Mouse (Mus musculus): ENCODE data around the gene 2210407C18Rik. TPM values are rescaled to one million over a fixed set of nuclear protein-coding genes. Genes with fewer than 3 reads are reported as not detected.

Gene 2210407C18Rik
- total RNA-seq (2021) = not detected

DNA sequence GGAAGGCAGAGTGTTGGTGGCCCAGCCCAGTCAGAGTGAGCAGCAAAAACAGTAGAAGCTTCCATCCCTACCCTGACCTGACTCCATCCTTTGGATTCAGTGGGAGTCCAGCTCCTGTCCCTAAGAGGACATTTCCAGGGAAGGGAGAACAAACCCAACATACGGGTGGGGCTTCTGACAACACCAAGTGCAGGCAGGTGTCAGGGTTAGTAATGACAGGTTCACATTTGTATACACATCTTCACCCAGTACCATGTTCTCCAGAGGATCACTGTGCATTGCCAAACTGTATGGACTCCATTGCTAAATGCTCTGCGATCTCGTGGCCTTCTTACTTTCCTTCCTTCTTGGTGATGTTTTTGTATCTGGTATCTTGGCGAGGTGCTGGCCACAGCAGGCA lies at the start of gene 2210407C18Rik:
TSS of gene 2210407C18Rik (minus strand) at position 101 of the 400 bp plus-strand sequence.
- intact Hi-C loops (cut with DNase I) = no loop called here
- DNase-seq = no peak

DNA sequence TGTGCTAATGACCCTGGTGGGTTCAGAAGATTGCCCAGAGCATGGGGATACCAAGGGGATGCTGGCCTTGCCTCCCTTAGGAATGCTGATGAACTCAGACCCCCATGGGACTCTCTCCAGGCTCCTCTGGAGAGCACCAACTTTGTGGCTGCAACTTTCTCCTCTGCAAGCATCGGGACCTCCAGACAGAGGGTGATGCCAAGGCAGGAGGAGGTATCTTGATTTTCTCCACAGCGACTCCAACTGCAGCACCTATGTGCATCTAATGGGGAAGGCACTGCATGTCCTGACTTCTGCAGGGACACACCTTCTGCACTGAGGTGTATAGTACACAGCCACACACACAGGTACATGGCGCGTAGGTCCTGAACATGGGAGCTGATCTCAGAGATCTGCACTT lies 42.7 kb upstream of the 2210407C18Rik start, which contains the start of gene Olfr322:
TSS of gene Olfr322 (plus strand) at position 187 of the 400 bp plus-strand sequence.
- intact Hi-C loops (cut with DNase I) = no loop called here
- DNase-seq = no peak

DNA sequence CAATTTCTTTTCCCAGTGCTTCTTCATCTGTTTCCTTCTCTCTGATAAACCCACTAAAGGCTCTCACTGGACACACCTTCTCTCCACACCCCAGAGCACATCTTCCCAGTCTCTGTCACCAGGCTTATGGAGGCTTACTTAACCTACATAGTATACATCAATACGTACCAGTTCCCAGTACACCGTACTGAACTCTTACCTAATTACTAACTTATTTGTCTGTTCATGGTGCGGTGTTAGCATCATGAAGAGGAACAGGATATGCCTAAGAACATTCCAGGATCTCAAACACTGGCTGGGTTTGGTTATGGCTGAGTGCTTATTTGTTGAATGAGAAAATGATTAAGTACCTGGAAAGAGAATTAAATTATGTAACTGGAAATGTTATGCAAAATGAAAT lies 39.3 kb upstream of the 2210407C18Rik start:
- DNase-seq = no peak
- intact Hi-C loops (cut with DNase I) = no loop called here

DNA sequence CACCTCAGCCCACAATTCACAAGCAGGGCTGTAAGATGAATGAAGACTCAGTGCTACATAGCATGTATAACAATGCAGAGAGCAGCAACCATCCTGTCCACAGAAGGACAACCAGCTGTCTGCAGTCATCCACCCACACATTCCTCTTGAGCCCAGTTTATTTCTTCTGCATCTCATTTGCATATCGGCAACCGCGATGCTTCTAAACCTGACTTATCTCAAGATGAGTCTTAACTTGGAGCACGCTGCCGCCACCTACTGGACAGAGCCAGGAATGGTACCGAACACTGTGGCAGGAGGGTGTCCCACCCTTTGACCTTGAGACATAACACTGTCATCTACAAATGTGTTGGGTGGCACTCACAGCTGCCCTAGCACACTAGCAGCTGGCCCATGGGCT lies 27.5 kb upstream of the 2210407C18Rik start:
- DNase-seq = peak; percentile 23
- intact Hi-C loops (cut with DNase I) = no loop called here

DNA sequence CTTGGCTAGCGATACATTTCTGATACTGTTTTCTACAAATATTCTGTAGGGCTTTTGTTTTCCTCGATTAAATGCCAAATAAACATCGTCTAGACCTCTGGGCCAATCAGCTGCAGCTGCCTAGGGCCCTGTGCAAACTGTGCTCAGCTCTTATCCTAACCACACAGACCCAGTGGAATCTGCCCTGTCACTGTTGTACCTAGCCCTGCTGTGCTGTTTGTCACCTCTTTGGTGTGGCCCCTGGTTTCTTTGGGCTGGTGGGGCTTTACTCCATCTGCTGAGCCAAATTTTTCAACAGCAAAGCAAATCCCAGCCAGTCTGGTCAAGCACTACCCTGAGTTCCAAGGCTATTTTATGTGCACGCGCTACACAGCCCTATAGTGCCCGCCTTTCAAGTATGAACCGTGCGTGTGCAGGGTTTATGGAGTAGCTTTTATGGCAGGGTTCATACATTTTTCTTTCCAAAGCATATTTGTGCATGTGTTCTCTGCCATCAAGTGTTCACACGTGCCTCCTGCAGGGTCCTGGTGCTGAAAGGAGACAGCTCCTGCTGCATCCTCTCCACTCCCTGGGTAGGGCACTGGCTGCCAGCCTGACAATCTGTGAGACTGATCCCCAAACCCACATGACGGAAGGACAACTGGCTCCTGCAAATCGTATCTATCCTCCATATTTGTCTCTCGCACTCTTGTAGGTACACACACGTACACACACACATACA lies 25.9 kb upstream of the 2210407C18Rik start:
- no peak for DNase-seq
- intact Hi-C loops (cut with DNase I) = no loop called here

DNA sequence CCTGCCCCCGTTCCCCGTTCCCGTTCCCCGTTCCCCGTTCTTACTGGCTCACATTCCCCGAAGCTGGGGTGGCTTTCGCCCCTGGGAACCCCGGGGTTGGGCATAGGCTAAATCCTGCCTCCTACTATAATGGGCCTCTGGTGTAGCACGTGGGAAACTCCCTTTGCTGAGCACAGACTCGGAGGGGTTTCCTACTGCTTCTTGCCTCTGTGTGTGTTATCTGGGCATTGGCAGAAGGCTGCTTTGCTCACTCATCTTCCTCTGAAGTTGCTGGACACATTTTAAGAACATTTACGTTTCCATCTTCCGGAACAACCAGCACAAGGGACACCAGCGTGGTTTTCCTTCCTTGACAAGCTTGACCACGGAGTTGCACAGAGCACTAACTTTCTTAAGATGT lies 25.2 kb upstream of the 2210407C18Rik start:
- intact Hi-C loops (cut with DNase I) = no loop called here
- DNase-seq = no peak

DNA sequence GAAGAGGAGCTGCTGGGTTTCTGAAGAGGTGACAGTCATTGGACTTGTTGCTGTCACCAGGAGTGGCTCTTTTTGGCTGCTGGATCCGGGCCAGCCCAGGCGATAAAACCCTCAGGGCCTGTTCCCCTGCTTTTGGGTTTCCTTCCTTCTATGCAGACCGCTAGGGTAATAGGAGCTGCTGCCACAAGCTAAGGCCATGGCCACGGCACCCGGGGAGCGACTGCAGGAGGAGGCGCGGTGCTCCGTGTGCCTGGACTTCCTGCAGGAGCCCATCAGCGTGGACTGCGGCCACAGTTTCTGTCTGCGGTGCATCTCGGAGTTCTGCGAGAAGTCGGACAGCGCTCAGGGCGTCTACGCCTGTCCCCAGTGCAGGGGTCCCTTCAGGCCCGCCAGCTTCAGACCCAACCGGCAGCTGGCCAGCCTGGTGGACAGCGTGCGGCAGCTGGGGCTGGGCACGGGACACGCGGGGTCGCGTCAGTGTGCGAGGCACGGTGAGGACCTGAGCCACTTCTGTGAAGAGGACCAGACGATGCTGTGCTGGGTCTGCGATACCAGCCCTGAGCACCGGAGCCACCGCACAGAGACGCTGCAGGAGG lies 24.5 kb upstream of the 2210407C18Rik start, which contains the start of gene Trim58:
TSS of gene Trim58 (plus strand) at position 194 of the 596 bp plus-strand sequence.
- intact Hi-C loops (cut with DNase I) = no loop called here
- peak; percentile 10 for DNase-seq

DNA sequence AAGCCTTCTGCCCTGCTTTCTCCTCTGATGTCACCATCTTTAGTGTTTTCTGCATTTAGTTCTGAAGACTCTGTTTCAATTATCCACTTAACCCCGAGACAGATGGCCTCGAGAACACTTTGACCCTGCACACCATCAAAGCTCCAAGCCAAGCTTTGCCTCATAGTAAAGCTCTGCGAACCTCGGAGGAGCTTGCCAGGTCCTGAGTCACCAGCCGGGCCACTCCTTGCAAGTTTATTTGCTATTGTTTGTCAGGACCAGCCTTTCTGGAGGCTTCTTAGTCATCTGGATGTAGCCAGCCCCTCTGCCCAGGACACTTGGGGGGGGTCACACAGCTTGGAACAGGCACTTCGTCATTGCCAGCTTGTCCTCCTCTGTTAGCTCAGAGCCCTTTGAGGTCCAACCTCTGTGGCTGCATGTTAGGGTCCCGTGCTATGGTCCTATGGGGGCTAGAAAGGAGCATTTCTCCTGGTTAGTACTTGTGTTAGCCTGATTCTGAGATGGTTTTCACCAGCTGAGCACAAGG lies 22.4 kb upstream of the 2210407C18Rik start:
- DNase-seq = no peak
- intact Hi-C loops (cut with DNase I) = no loop called here

DNA sequence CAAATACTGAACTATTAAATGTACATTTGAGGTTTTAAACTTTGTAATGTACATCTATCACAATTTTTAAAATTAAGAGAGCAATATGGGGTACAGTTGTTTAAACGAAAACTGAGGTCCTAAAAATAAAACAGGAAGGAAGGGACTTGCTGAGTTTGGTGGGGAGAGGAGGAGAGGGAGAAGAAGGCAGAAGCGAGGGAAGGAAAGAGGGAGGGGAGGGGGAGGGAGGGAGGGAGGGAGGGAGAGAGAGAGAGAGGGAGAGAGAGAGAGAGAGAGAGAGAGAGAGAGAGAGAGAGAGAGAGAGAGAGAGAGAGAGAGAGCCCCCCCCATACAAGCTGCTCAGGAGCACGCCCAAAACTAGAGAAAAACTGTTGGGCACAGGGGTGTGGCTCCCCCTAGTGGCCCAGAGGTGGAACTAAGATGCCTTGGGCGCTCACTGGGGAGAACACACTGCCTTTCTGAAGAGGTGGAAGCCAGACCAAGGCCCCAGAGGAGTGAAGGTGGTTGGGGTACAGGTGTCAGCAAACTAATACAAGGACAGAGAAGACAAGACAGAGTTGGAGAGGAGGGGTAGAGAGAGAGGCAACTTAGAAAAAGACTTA lies 20.6 kb upstream of the 2210407C18Rik start:
- intact Hi-C loops (cut with DNase I) = no loop called here
- DNase-seq = peak; percentile 39

DNA sequence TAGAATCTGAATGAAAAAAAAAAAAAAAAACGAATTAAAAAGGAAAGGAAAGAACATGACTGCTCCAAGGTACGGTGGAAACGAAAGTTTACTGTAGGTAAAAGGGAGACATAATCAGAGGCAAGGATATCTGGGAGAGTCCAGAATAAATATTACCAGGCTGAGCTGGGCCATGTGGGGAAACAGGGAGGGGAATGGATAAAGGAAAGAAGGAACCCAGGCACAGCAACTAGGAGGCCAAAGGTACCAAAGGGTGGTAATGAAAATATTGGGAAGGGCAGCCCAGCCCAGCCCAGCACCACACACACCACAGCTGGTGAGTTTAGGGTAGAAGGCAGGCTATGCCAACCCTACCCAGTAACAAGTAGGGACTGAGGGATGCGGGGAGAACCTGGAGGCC lies 19.0 kb upstream of the 2210407C18Rik start:
- intact Hi-C loops (cut with DNase I) = no loop called here
- no peak for DNase-seq

DNA sequence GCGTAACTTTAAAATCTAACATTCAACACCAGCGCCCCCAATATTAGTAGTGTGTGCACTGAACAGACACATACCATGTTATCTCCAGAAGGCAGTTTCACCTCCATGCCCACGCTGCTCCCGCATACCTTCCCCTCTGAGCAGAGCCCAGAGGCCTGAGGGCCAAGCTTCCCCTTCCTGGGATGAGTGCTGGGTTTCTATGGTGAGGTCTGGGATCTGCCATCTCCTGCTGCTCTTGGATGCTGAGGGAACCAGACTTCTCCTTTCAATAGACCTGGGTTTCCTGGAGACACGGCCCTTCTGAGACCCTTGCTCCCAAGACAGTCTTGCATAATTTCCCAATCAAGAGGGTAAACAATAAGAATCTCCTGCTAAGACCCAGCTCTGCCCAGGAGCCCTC lies 14.5 kb upstream of the 2210407C18Rik start, which contains the start of gene Olfr323:
TSS of gene Olfr323 (minus strand) at position 101 of the 400 bp plus-strand sequence.
- intact Hi-C loops (cut with DNase I) = no loop called here
- no peak for DNase-seq

DNA sequence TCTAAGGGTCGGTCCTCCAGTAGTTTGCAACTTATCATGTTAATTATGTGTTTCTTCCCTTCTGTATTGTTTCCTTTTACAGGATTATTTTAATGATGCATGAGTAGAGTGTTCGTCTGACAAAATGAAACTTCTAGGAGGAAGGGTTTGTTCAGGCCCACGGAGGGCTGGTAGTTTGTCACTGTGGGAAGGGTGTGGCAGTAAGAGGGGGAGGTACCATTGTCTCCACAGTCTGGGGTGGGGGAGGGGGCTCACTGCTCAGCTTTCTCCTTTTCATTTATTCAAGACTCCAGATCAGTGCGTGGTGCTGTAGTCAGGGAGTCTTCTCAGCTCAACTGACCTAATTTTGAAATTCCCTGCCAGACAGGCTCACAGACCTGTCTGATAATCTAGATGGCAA lies 10.3 kb upstream of the 2210407C18Rik start:
- no peak for DNase-seq
- intact Hi-C loops (cut with DNase I) = no loop called here

DNA sequence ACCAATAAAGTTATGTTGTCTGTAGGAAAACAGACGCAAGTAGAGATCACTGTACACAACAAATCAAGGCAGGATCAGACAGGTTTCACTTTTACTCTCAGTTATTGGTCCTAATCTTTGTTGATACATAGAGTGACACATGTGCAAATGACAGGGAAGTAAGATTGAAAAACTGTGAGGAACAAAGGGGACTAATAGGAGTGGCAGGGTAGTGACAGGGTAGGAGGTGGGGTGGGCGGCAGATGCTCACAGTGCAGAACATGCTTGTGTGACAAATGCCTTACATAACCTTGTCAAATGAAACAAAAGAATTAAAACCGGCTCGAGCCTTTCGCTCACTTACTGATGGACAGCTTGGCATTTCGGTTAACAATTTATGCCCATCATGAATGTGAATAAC lies 2.9 kb upstream of the 2210407C18Rik start:
- DNase-seq = no peak
- intact Hi-C loops (cut with DNase I) = no loop called here

DNA sequence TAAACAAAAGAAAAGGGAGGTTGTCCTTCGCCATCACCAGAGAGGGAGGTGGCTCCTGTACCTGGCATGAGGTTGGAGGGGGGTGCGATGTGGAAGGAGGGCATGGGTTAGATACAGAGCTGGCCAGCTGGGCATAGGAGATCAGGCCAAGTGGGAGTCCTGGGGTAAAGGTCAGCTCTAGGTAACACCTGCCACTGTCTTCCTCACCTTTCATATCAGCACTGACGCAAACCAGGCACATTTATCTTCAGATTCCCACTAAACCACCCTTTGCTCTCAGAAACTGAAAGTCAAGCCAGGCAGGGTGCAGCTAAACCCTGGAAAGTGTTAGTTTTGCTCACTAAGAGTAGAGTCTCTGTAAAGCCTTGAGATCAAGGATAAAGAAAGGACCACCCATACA lies 2.5 kb upstream of the 2210407C18Rik start:
- no peak for DNase-seq
- intact Hi-C loops (cut with DNase I) = no loop called here

DNA sequence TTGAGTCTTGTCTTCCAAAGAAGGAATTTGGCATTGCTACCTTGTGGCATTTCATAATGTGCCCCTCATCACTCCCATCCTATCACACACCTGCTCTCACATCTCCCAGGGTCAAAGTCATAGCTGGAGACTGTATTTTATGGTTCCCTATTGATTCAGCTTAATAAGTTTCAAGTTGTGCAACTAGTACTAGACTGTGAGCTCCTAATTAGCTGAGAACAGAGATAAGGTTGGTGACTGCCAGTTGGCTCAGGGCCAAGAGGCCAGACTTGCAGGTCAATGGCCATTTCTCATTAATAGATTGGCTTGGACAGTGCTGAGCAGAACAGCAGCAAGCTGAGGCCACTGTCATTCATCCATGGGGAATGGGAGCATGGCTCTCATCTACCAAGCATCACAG lies 1.3 kb downstream of the 2210407C18Rik start:
- DNase-seq = peak; percentile 29
- intact Hi-C loops (cut with DNase I) = no loop called here

DNA sequence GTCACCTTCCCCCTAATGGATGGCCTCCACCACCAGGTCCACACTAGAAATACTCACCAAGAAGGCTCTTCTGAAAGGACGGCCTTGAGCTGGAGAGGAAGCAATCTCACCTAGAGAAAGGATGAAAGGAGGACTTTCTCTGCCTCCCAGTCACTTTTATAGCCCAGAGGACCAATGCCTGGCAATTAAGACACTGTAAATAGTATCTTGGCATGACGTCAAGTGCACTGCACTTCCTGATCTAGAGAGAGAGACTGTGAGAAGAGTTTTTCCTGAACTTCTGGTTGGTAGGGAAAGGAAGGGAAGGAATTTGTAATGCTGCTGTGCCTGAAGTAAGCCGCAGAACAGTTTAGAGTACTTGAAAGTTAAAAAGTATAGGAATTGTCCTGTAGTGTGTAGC lies 2.5 kb downstream of the 2210407C18Rik start:
- no peak for DNase-seq
- intact Hi-C loops (cut with DNase I) = no loop called here

DNA sequence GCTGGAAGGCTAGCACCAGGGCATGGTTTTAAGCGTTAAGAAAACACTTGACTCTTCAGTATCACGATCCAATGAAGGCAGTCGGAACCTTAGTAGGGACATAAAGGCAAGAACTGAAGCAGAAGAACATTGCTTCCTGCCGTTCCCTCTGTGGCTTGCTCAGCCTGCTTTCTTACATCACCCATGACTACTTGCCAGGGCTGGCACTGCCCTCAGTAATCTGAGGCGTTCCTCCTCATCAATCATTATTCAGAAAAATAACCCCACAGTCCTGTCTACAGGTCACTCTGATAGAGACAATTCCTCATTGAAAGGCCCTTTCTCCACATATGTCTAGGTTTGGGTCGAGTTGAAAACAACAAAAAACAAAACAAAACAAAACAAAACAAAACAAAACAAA lies 8.8 kb downstream of the 2210407C18Rik start:
- intact Hi-C loops (cut with DNase I) = no loop called here
- DNase-seq = no peak

DNA sequence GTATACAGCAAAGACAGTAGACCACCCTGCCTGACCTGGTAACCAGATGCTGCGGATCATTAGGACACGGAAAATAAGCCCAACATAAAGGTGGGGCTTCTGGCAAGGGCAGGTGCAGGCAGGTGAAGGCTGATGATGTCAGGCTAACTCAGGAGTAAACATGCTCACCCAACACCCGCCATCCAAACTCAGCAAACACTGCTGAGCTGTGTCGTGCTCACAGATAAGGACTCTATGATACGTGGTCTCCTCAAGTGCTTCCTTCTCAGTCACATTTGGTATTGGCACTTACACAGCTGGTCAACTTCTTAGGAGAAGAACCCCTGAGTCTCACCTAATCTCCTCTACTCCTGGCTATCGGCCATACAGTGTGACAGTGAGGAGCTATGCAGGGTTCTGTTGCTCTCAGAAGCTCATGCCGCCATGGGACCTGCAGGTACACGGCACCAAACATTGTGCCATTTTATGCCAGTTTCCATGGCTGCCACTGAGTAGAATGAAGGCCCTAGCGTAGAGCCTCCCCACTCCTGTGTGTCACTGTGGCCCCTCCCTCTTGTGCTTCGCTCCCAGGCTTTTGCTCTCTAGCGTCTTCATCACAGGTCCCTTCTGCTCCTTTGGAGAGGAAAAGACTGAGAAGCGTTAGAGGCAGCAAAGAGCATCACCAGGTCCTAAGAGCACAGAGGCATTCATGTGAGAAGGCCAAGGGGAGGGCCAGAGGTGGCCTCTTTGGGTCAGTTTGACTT lies 9.5 kb downstream of the 2210407C18Rik start:
- no peak for DNase-seq
- intact Hi-C loops (cut with DNase I) = no loop called here

DNA sequence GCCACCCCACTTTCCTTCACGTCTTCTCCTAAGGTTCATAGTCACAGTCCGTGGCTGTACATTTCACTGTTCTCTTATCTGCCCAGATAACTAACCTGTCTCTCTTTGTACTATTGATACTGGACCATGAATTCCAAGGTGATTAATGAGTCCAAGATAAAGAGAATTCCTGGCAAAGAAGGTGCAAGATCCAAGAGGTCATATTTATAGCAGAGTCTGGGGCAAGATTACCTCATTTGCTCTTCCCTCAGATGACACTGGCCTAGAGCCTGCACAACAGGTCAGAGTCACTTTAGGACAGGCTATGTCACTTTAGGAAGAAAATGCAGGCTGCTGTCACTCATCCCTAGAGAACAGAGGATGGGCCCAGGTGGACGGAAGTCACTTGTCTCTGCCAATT lies 10.6 kb downstream of the 2210407C18Rik start:
- intact Hi-C loops (cut with DNase I) = no loop called here
- no peak for DNase-seq

DNA sequence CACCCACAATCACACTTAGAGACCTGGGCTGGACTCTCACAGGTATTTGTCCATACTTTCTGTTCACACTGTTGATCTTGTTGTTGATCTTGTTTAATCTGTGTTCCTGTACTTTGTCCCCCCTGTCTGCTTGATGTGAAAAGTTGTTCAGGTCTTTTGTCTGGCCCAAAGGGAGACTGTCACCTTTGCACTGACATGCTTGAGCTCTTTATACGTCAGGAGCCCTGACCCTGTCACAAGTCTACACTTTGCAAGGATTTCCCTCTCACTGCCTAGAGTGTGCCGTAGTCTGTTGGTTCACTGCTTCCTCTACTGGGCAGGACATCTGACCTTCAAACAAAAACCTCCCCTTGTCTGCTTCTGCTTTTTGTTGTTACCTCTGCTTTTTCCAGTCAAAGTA lies 11.2 kb downstream of the 2210407C18Rik start:
- DNase-seq = no peak
- intact Hi-C loops (cut with DNase I) = no loop called here

All from left cerebral cortex, postnatal 4 days (tissue).